Mouse (Mus musculus): ENCODE data around the gene Gm4922. TPM values are rescaled to one million over a fixed set of nuclear protein-coding genes. Genes with fewer than 3 reads are reported as not detected.

Gm4922 gene
- polyA plus RNA-seq, 1 experiment from 2014 or later, result not detected

DNA sequence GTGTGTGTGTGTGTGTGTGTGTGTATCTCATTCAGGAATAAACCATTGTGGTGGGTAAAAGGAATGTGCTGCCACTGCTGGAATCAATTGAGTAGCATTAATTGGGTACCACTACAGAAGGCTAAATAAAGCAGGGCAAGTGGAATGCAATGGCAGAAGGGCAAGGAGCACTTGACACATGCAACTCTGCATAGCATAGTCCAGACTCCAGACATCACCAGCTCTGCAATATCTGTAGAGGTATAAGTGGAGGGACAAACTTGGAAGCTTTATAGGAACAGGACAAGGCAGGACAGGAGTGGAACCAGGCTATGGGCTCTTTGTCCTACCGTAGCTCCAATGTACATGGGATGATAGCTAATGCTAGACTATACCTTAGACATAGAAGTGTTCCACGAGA is 25.2 kb upstream of the Gm4922 start:
- Histone ChIP-seq H3K27me3 (replicated peaks; ENCODE audit: control insufficient read depth, insufficient read depth, low read length) (no peaks in the 10 kb centered on the region), H3K27ac (ENCODE audit: low read depth, low read length) (no peak overlapping the region), H3K4me2 (no peak overlapping the region), H3K4me1 (replicated peaks; ENCODE audit: control insufficient read depth, insufficient read depth, low read length) (no peaks in the 10 kb centered on the region), H3K9me3 (ENCODE audit: control insufficient read depth, low read length) (no peaks in the 10 kb centered on the region), H3K9ac (ENCODE audit: low read depth, low read length) (no peak overlapping the region), H3K36me3 (ENCODE audit: control insufficient read depth, insufficient read depth, low read length) (no peaks in the 10 kb centered on the region), H3K4me3 (ENCODE audit: low read depth, low read length) (no peak overlapping the region)
- DNase-seq (ENCODE audit: low spot score) (no peak), ATAC-seq (replicated peaks; ENCODE audit: low FRiP score) (no peak)
- WGBS, result 87% methylated on average over 2 of the region's 2 CpGs

DNA sequence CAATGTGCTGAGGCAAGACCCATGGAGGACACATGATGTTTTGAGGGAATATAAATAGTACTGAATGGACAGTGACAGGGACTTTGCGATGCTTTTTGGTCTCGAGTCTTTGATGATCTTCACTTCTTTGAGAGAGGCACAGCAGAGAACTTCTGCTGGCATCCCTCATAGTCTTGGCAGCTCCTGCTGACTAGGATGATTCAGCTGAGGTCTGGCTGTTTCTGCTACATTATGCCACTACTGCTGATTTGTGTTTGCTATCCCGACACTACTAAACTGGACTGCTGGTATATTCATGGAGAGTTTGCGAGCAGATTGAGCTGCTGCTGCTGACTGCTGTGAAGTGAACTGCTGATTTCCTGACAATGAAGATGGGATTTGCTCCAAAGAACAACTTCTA is 3.5 kb upstream of the Gm4922 start:
- Histone ChIP-seq H3K27me3 (replicated peaks; ENCODE audit: control insufficient read depth, insufficient read depth, low read length) (no peaks in the 10 kb centered on the region), H3K9ac (ENCODE audit: low read depth, low read length) (no peak overlapping the region), H3K36me3 (ENCODE audit: control insufficient read depth, insufficient read depth, low read length) (no peaks in the 10 kb centered on the region), H3K9me3 (ENCODE audit: control insufficient read depth, low read length) (no peaks in the 10 kb centered on the region), H3K27ac (ENCODE audit: low read depth, low read length) (no peak overlapping the region), H3K4me2 (no peak overlapping the region), H3K4me3 (ENCODE audit: low read depth, low read length) (no peak overlapping the region), H3K4me1 (replicated peaks; ENCODE audit: control insufficient read depth, insufficient read depth, low read length) (no peaks in the 10 kb centered on the region)
- DNase-seq (ENCODE audit: low spot score), result no peak
- WGBS, result 85% methylated on average over 4 of the region's 4 CpGs
- ATAC-seq (replicated peaks; ENCODE audit: low FRiP score), result no peak

DNA sequence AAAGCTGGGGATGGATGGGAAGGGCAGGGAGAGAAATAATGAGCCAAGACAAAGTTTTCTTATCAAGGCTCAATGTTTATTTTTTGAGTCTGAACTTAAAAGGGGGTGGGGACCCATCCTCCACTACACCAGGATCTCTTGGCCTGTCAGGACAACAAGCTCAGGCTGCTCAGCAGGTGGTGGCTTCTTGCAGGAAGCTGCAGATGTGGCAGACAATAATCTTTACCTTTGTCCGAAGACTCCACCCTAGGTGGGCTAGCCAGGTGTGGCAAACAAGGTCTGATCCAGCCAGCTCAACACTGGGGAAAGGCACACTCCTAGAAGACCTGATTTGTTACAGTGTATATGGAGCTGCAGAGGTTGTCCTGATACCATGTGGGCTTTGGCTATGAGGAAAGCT is 2.0 kb upstream of the Gm4922 start:
- 61% methylated on average over 1 of the region's 1 CpGs for WGBS
- Histone ChIP-seq H3K9ac (ENCODE audit: low read depth, low read length) (no peak overlapping the region), H3K4me3 (ENCODE audit: low read depth, low read length) (no peak overlapping the region), H3K27me3 (replicated peaks; ENCODE audit: control insufficient read depth, insufficient read depth, low read length) (no peaks in the 10 kb centered on the region), H3K36me3 (ENCODE audit: control insufficient read depth, insufficient read depth, low read length) (no peaks in the 10 kb centered on the region), H3K4me2 (no peak overlapping the region), H3K4me1 (replicated peaks; ENCODE audit: control insufficient read depth, insufficient read depth, low read length) (no peaks in the 10 kb centered on the region), H3K9me3 (ENCODE audit: control insufficient read depth, low read length) (no peaks in the 10 kb centered on the region), H3K27ac (ENCODE audit: low read depth, low read length) (no peak overlapping the region)
- DNase-seq (ENCODE audit: low spot score) (no peak), ATAC-seq (replicated peaks; ENCODE audit: low FRiP score) (no peak)

DNA sequence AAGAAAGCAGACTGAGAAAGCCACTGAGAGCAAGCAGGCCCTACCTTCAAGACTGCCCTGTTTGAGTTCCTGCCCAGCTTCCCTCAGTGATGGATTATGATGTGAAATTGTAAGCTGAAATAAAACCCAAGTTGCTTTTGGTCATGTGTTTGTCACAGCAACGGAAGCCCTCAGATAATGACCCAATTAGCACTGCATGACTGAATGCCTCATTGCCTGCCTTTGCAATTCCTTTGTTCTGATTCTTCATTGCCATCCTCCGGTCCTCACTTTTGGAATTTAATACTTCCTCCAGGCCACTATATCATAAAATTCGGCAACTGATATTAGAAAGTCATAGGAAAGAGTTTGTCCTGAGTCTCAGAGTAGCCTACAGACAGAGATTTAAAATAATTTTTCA is 9.0 kb downstream of the Gm4922 start:
- no peaks in the 10 kb centered on the region for H3K4me1 ChIP-seq (replicated peaks; ENCODE audit: control insufficient read depth, insufficient read depth, low read length)
- no peaks in the 10 kb centered on the region for H3K9me3 ChIP-seq (ENCODE audit: control insufficient read depth, low read length)
- H3K4me2 ChIP-seq, result no peak overlapping the region
- H3K36me3 ChIP-seq (ENCODE audit: control insufficient read depth, insufficient read depth, low read length), result no peaks in the 10 kb centered on the region
- DNase-seq (ENCODE audit: low spot score) (no peak), ATAC-seq (replicated peaks; ENCODE audit: low FRiP score) (no peak)
- H3K27ac ChIP-seq (ENCODE audit: low read depth, low read length), result no peak overlapping the region
- 74% methylated on average over 3 of the region's 3 CpGs for WGBS
- no peak overlapping the region for H3K9ac ChIP-seq (ENCODE audit: low read depth, low read length)
- no peaks in the 10 kb centered on the region for H3K27me3 ChIP-seq (replicated peaks; ENCODE audit: control insufficient read depth, insufficient read depth, low read length)
- H3K4me3 ChIP-seq (ENCODE audit: low read depth, low read length), result no peak overlapping the region

DNA sequence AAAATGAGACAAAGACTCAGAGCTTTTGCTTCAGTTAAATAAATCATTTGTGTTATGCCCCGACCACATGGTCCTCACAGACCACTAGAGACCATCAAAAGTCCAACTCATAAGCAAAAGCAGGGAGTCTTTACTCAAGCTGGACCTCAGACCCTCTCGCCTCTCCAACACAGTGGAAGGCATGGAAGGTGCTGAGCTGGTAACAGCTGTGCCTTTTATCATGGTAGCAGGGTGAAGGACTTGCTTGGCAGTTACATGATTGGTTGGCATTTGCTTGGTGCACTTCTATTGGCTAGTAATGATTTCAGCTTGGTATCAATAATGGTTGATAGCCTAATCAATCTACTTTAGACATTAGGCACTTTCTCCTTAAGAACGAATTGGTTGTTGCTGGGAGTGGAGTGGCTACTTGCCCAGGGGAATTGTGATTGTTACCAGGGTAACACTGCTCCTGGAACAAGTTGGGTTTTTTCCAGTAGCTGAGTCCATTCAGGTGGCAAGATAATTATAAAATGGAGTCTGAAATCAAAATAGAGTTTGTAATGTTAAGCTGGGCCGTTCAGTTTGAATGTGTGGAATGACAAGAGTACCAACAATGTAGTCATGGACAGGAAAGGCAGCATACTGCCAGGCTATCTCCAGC is 13.9 kb downstream of the Gm4922 start:
- Histone ChIP-seq H3K9ac (ENCODE audit: low read depth, low read length) (no peak overlapping the region), H3K4me2 (no peak overlapping the region), H3K4me3 (ENCODE audit: low read depth, low read length) (no peak overlapping the region), H3K9me3 (ENCODE audit: control insufficient read depth, low read length) (no peaks in the 10 kb centered on the region), H3K27ac (ENCODE audit: low read depth, low read length) (no peak overlapping the region), H3K4me1 (replicated peaks; ENCODE audit: control insufficient read depth, insufficient read depth, low read length) (no peaks in the 10 kb centered on the region), H3K36me3 (ENCODE audit: control insufficient read depth, insufficient read depth, low read length) (no peaks in the 10 kb centered on the region), H3K27me3 (replicated peaks; ENCODE audit: control insufficient read depth, insufficient read depth, low read length) (no peaks in the 10 kb centered on the region)
- DNase-seq (ENCODE audit: low spot score) (no peak), ATAC-seq (replicated peaks; ENCODE audit: low FRiP score) (no peak)
- 66% methylated on average over 4 of the region's 4 CpGs for WGBS

DNA sequence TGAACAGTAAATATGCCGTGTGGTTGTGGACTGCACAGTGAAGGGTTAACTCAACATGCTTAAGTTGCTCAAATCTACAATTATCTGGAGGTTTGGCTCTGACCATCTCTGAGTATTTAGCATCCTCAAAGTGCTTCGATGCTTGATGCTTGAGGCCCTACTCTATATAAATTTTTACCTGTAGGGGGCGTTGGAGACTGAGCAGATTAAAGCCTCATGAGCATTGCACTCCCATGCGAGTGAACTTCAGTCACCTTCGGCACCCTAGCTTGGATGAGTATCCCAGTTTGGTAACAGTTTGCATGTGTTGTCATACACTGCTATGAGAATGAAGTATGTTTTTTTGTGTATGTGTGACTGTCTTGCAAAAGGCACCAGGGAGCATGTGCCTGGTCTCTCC is 16.7 kb downstream of the Gm4922 start:
- no peak for DNase-seq (ENCODE audit: low spot score)
- H3K4me1 ChIP-seq (replicated peaks; ENCODE audit: control insufficient read depth, insufficient read depth, low read length), result no peaks in the 10 kb centered on the region

DNA sequence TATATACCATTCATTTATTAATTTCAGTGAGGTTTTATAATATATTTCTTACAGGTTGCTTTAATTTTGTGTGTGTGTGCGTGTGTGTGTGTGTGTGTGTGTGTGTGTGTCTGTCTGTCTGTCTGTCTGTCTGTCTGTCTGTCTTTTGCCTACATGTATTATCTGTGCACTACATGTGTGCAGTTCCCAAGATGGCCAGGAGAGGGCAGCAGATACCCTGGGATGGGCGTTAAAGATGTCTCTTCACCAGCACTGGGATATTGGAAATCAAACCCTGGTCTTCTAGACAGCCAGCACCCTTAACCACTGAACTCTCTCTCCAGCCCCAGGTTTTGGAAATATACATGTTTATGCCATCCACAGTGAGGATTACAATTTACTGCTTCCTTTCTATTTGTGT is 26.4 kb downstream of the Gm4922 start:
- 35% methylated on average over 2 of the region's 2 CpGs for WGBS
- Histone ChIP-seq H3K4me1 (replicated peaks; ENCODE audit: control insufficient read depth, insufficient read depth, low read length) (no peaks in the 10 kb centered on the region), H3K27ac (ENCODE audit: low read depth, low read length) (no peak overlapping the region), H3K27me3 (replicated peaks; ENCODE audit: control insufficient read depth, insufficient read depth, low read length) (no peaks in the 10 kb centered on the region), H3K9me3 (ENCODE audit: control insufficient read depth, low read length) (no peaks in the 10 kb centered on the region), H3K4me2 (no peak overlapping the region), H3K36me3 (ENCODE audit: control insufficient read depth, insufficient read depth, low read length) (no peaks in the 10 kb centered on the region), H3K4me3 (ENCODE audit: low read depth, low read length) (no peak overlapping the region), H3K9ac (ENCODE audit: low read depth, low read length) (no peak overlapping the region)
- no peak for ATAC-seq (replicated peaks; ENCODE audit: low FRiP score)
- DNase-seq (ENCODE audit: low spot score), result no peak

More for the DNA sequence above, 16.7 kb downstream of the Gm4922 start:
- 53% methylated on average over 5 of the region's 5 CpGs for WGBS
- Histone ChIP-seq H3K9me3 (ENCODE audit: control insufficient read depth, low read length) (no peaks in the 10 kb centered on the region), H3K4me2 (no peak overlapping the region), H3K36me3 (ENCODE audit: control insufficient read depth, insufficient read depth, low read length) (no peaks in the 10 kb centered on the region), H3K9ac (ENCODE audit: low read depth, low read length) (no peak overlapping the region), H3K27ac (ENCODE audit: low read depth, low read length) (no peak overlapping the region), H3K4me3 (ENCODE audit: low read depth, low read length) (no peak overlapping the region), H3K27me3 (replicated peaks; ENCODE audit: control insufficient read depth, insufficient read depth, low read length) (no peaks in the 10 kb centered on the region)
- ATAC-seq (replicated peaks; ENCODE audit: low FRiP score), result no peak

DNA sequence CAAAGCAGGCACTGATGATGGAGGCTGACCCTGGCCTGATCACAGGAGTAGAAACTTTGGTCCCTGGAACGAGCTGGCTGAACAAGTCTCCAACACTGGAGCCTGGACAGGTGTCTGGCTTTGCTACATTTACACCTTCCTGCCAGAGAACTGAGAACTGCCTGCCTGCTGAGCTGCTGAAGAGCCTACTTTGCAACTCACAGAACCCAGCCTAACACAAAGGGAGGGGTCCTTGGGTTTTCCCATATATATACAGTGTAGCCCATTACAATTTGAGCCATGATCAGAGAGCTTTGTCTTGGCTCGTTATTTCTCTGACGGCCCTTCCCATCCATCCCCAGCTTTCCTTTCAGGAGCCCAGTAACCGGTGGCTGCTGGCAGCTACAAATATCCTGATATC is 36.5 kb downstream of the Gm4922 start:
- Histone ChIP-seq H3K4me1 (replicated peaks; ENCODE audit: control insufficient read depth, insufficient read depth, low read length) (no peaks in the 10 kb centered on the region), H3K27me3 (replicated peaks; ENCODE audit: control insufficient read depth, insufficient read depth, low read length) (no peaks in the 10 kb centered on the region; the same call in 1 of the 2 replicates), H3K9ac (ENCODE audit: low read depth, low read length) (no peak overlapping the region), H3K27ac (ENCODE audit: low read depth, low read length) (no peak overlapping the region), H3K9me3 (ENCODE audit: control insufficient read depth, low read length) (no peaks in the 10 kb centered on the region), H3K4me3 (ENCODE audit: low read depth, low read length) (no peak overlapping the region), H3K4me2 (no peak overlapping the region), H3K36me3 (ENCODE audit: control insufficient read depth, insufficient read depth, low read length) (no peaks in the 10 kb centered on the region)
- DNase-seq (ENCODE audit: low spot score) (no peak), ATAC-seq (replicated peaks; ENCODE audit: low FRiP score) (no peak)
- 75% methylated on average over 4 of the region's 4 CpGs for WGBS

DNA sequence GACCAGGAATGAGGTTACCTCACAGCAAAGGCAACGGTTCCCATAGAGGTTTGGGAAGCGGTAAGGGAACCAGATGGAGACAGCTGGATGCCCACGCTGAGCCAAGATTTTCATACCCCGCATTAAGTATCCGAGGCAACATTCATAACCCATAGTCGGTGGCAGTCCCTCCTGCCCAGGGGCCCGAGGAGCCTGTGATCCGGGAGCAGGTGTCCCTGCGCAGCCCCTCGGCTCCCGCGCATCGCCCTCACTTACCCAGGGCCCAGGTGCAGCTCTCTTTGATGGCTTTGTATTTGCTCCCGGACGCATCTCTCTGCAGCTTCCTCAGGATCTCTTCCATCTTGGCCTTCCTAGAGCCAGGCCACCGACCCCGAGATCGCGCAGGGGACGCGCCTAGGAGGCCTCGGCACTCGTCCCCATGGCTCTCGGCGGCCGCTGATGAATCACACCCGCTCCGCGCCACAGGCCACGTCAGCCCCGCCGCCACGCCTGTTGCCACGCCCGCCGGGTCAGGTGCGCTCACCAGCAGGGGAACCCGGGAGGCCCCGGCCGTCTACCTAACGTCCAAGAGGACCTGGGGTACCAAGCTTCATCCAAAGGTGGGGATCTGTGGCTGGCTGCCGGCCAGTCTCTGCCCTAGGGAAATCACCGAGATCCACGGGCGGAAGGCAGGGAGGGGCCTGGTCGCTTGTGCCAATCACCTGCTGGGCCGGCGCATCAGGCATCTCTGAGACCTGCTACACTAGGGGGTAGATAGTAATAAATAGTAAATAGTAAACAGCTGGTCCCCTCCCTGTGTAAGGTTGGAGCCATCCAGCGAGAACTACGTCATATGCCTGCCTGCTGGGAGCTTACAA is 43.1 kb downstream of the Gm4922 start, which contains the start of gene Arfgef3:
Arfgef3 (minus strand) TSS at position 664 of the 857 bp plus-strand sequence.
- Histone ChIP-seq H3K4me2 (peak within 1 kb of the TSS; percentile 81), H3K27me3 (replicated peaks; ENCODE audit: control insufficient read depth, insufficient read depth, low read length) (peaks cover 12% of the 10 kb centered on the region), H3K9ac (ENCODE audit: low read depth, low read length) (no peak within 1 kb of the TSS), H3K9me3 (ENCODE audit: control insufficient read depth, low read length) (no peaks in the 10 kb centered on the region), H3K36me3 (ENCODE audit: control insufficient read depth, insufficient read depth, low read length) (no peaks in the 10 kb centered on the region), H3K27ac (ENCODE audit: low read depth, low read length) (no peak within 1 kb of the TSS), H3K4me1 (replicated peaks; ENCODE audit: control insufficient read depth, insufficient read depth, low read length) (no peaks in the 10 kb centered on the region), H3K4me3 (ENCODE audit: low read depth, low read length) (peak within 1 kb of the TSS; percentile 49)
- WGBS, result 4% methylated on average over 50 of the region's 50 CpGs
- DNase-seq (ENCODE audit: low spot score) (peak; percentile 53), ATAC-seq (replicated peaks; ENCODE audit: low FRiP score) (peak; percentile 29; the same call in 1 of the 2 replicates)

Data from liver, embryonic 11.5 days (tissue).